Mouse (Mus musculus): ENCODE data around the gene Gm11168. TPM values are rescaled to one million over a fixed set of nuclear protein-coding genes. Genes with fewer than 3 reads are reported as not detected.
"Not testable (repeated sequence)": the region's sequence is repeated elsewhere in the genome, so short reads cannot be mapped to it uniquely, and the experiment has no call there.

Gm11168 gene
- polyA plus RNA-seq, 1 experiment from 2014 or later, result not detected

- H3K27me3 ChIP-seq (replicated peaks; ENCODE audit: control insufficient read depth, insufficient read depth, low read length); H3K9me3 ChIP-seq (ENCODE audit: control insufficient read depth, low read length); ATAC-seq (replicated peaks; ENCODE audit: low FRiP score); H3K4me3 ChIP-seq (ENCODE audit: low read depth, low read length); DNase-seq (ENCODE audit: low spot score); H3K36me3 ChIP-seq (ENCODE audit: control insufficient read depth, insufficient read depth, low read length); H3K27ac ChIP-seq (ENCODE audit: low read depth, low read length); H3K4me1 ChIP-seq (replicated peaks; ENCODE audit: control insufficient read depth, insufficient read depth, low read length); H3K9ac ChIP-seq (ENCODE audit: low read depth, low read length); H3K4me2 ChIP-seq: not testable (repeated sequence)
- WGBS, result 88% methylated on average over 2 of the region's 7 CpGs
Observed at GRCm38 (mm10) chr9:3012054-3012621, 9.0 kb downstream of the Gm11168 start.

DNA sequence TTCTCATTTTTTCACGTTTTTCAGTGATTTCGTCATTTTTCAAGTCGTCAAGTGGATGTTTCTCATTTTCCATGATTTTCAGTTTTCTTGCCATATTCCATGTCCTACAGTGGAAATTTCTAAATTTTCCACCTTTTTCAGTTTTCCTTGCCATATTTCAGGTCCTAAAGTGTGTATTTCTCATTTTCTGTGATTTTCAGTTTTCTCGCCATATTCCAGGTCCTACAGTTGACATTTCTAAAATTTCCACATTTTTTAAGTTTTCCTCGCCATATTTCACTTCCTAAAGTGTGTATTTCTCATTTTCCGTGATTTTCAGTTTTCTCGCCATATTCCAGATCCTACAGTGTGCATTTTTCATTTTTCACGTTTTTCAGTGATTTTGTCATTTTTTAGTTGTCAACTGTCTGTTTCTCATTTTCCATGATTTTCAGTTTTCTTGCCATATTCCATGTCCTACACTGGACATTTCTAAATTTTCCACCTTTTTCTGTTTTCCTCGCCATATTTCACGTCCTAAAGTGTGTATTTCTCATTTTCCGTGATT lies 9.7 kb downstream of the Gm11168 start, which contains the start of gene Gm10721:
Gene Gm10721 (plus strand): TSS at position 408 of the 547 bp plus-strand sequence.
- H3K27me3 ChIP-seq (replicated peaks; ENCODE audit: control insufficient read depth, insufficient read depth, low read length); H3K4me1 ChIP-seq (replicated peaks; ENCODE audit: control insufficient read depth, insufficient read depth, low read length); H3K36me3 ChIP-seq (ENCODE audit: control insufficient read depth, insufficient read depth, low read length); H3K4me2 ChIP-seq; H3K9ac ChIP-seq (ENCODE audit: low read depth, low read length); H3K27ac ChIP-seq (ENCODE audit: low read depth, low read length); DNase-seq (ENCODE audit: low spot score); H3K9me3 ChIP-seq (ENCODE audit: control insufficient read depth, low read length); H3K4me3 ChIP-seq (ENCODE audit: low read depth, low read length): not testable (repeated sequence)
- peak; percentile 61 for ATAC-seq (replicated peaks; ENCODE audit: low FRiP score)
- no CpG with 5 or more reads among the region's 11 CpGs for WGBS

GRCm38 (mm10) chr9:3015354-3015753 lies 12.2 kb downstream of the Gm11168 start, which contains the start of gene Gm10720:
Gm10720 (plus strand) TSS chr9:3015654.
- not testable (repeated sequence) for H3K4me1 ChIP-seq (replicated peaks; ENCODE audit: control insufficient read depth, insufficient read depth, low read length); H3K27ac ChIP-seq (ENCODE audit: low read depth, low read length); ATAC-seq (replicated peaks; ENCODE audit: low FRiP score); H3K4me2 ChIP-seq; H3K4me3 ChIP-seq (ENCODE audit: low read depth, low read length); H3K27me3 ChIP-seq (replicated peaks; ENCODE audit: control insufficient read depth, insufficient read depth, low read length); DNase-seq (ENCODE audit: low spot score); H3K9ac ChIP-seq (ENCODE audit: low read depth, low read length); H3K9me3 ChIP-seq (ENCODE audit: control insufficient read depth, low read length); H3K36me3 ChIP-seq (ENCODE audit: control insufficient read depth, insufficient read depth, low read length)
- 59% methylated on average over 4 of the region's 9 CpGs for WGBS

- not testable (repeated sequence) for H3K27ac ChIP-seq (ENCODE audit: low read depth, low read length); H3K9me3 ChIP-seq (ENCODE audit: control insufficient read depth, low read length); H3K4me1 ChIP-seq (replicated peaks; ENCODE audit: control insufficient read depth, insufficient read depth, low read length); H3K27me3 ChIP-seq (replicated peaks; ENCODE audit: control insufficient read depth, insufficient read depth, low read length); ATAC-seq (replicated peaks; ENCODE audit: low FRiP score); H3K4me2 ChIP-seq; DNase-seq (ENCODE audit: low spot score); H3K4me3 ChIP-seq (ENCODE audit: low read depth, low read length); H3K9ac ChIP-seq (ENCODE audit: low read depth, low read length); H3K36me3 ChIP-seq (ENCODE audit: control insufficient read depth, insufficient read depth, low read length)
- WGBS, result 67% methylated on average over 4 of the region's 6 CpGs
Observed at GRCm38 (mm10) chr9:3015896-3016295, 12.8 kb downstream of the Gm11168 start.

DNA sequence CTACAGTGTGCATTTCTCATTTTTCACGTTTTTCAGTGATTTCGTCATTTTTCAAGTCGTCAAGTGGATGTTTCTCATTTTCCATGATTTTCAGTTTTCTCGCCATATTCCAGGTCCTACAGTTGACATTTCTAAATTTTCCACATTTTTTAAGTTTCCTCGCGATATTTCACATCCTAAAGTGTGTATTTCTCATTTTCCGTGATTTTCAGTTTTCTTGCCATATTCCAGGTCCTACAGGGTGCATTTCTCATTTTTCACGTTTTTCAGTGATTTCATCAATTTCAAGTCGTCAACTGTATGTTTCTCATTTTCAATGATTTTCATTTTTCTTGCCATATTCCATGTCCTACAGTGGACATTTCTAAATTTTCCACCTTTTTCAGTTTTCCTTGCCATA lies 14.0 kb downstream of the Gm11168 start, which contains the start of gene Gm10719:
Gene Gm10719 (plus strand): TSS at position 301 of the 400 bp plus-strand sequence.
- not testable (repeated sequence) for H3K4me3 ChIP-seq (ENCODE audit: low read depth, low read length); ATAC-seq (replicated peaks; ENCODE audit: low FRiP score); H3K4me1 ChIP-seq (replicated peaks; ENCODE audit: control insufficient read depth, insufficient read depth, low read length); H3K27me3 ChIP-seq (replicated peaks; ENCODE audit: control insufficient read depth, insufficient read depth, low read length); H3K27ac ChIP-seq (ENCODE audit: low read depth, low read length); H3K36me3 ChIP-seq (ENCODE audit: control insufficient read depth, insufficient read depth, low read length); DNase-seq (ENCODE audit: low spot score); H3K4me2 ChIP-seq; H3K9ac ChIP-seq (ENCODE audit: low read depth, low read length); H3K9me3 ChIP-seq (ENCODE audit: control insufficient read depth, low read length)
- no CpG with 5 or more reads among the region's 9 CpGs for WGBS

GRCm38 (mm10) chr9:3018944-3019343 lies 15.8 kb downstream of the Gm11168 start:
- not testable (repeated sequence) for H3K4me1 ChIP-seq (replicated peaks; ENCODE audit: control insufficient read depth, insufficient read depth, low read length); H3K9ac ChIP-seq (ENCODE audit: low read depth, low read length); H3K4me3 ChIP-seq (ENCODE audit: low read depth, low read length); H3K27me3 ChIP-seq (replicated peaks; ENCODE audit: control insufficient read depth, insufficient read depth, low read length); DNase-seq (ENCODE audit: low spot score); H3K9me3 ChIP-seq (ENCODE audit: control insufficient read depth, low read length); ATAC-seq (replicated peaks; ENCODE audit: low FRiP score); H3K4me2 ChIP-seq; H3K36me3 ChIP-seq (ENCODE audit: control insufficient read depth, insufficient read depth, low read length); H3K27ac ChIP-seq (ENCODE audit: low read depth, low read length)
- 63% methylated on average over 9 of the region's 9 CpGs for WGBS

- not testable (repeated sequence) for H3K9me3 ChIP-seq (ENCODE audit: control insufficient read depth, low read length); H3K4me2 ChIP-seq; H3K36me3 ChIP-seq (ENCODE audit: control insufficient read depth, insufficient read depth, low read length); H3K9ac ChIP-seq (ENCODE audit: low read depth, low read length); H3K4me1 ChIP-seq (replicated peaks; ENCODE audit: control insufficient read depth, insufficient read depth, low read length); DNase-seq (ENCODE audit: low spot score); H3K4me3 ChIP-seq (ENCODE audit: low read depth, low read length); ATAC-seq (replicated peaks; ENCODE audit: low FRiP score); H3K27ac ChIP-seq (ENCODE audit: low read depth, low read length); H3K27me3 ChIP-seq (replicated peaks; ENCODE audit: control insufficient read depth, insufficient read depth, low read length)
- WGBS, result 73% methylated on average over 11 of the region's 19 CpGs
Observed at GRCm38 (mm10) chr9:3019835-3020727, 16.9 kb downstream of the Gm11168 start.

DNA sequence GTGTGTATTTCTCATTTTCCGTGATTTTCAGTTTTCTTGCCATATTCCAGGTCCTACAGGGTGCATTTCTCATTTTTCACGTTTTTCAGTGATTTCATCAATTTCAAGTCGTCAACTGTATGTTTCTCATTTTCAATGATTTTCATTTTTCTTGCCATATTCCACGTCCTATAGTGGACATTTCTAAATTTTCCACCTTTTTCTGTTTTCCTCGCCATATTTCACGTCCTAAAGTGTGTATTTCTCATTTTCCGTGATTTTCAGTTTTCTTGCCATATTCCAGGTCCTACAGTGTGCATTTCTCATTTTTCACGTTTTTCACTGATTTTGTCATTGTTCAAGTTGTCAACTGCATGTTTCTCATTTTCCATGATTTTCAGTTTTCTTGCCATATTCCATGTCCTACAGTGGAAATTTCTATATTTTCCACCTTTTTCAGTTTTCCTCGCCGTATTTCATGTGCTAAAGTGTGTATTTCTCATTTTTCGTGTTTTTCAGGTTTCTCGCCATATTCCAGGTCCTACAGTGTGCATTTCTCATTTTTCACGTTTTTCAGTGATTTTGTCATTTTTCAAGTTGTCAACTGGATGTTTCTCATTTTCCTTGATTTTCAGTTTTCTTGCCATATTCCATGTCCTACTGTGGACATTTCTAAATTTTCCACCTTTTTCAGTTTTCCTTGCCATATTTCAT lies 19.3 kb downstream of the Gm11168 start:
- ATAC-seq (replicated peaks; ENCODE audit: low FRiP score); H3K4me2 ChIP-seq; H3K27ac ChIP-seq (ENCODE audit: low read depth, low read length); H3K9me3 ChIP-seq (ENCODE audit: control insufficient read depth, low read length); DNase-seq (ENCODE audit: low spot score); H3K4me3 ChIP-seq (ENCODE audit: low read depth, low read length); H3K4me1 ChIP-seq (replicated peaks; ENCODE audit: control insufficient read depth, insufficient read depth, low read length); H3K36me3 ChIP-seq (ENCODE audit: control insufficient read depth, insufficient read depth, low read length); H3K27me3 ChIP-seq (replicated peaks; ENCODE audit: control insufficient read depth, insufficient read depth, low read length); H3K9ac ChIP-seq (ENCODE audit: low read depth, low read length): not testable (repeated sequence)
- 63% methylated on average over 9 of the region's 13 CpGs for WGBS
